Mouse (Mus musculus) CD4-positive, CD25-positive, alpha-beta regulatory T cell, adult 4 months (primary cell): ENCODE data around the gene Flnc. TPM values are rescaled to one million over a fixed set of nuclear protein-coding genes. Genes with fewer than 3 reads are reported as not detected.

Source experiments
- ATAC-seq: one replicate; pipeline ENCODE4 v1.8.0; 2017
- polyA plus RNA-seq, 2 experiments: library from polyadenylated mRNA; unstranded; fragments of 100-300 nt; shearing (Covaris generic); gene quantifications; one replicate each; pipeline ENCODE4 v1.2.1; 2017

The Flnc gene
- polyA plus RNA-seq, 2 experiments from 2014 or later = not detected

GRCm38 (mm10) chr6:29494101-29494500 is 61.0 kb downstream of the Flnc start:
- no peak for ATAC-seq

DNA sequence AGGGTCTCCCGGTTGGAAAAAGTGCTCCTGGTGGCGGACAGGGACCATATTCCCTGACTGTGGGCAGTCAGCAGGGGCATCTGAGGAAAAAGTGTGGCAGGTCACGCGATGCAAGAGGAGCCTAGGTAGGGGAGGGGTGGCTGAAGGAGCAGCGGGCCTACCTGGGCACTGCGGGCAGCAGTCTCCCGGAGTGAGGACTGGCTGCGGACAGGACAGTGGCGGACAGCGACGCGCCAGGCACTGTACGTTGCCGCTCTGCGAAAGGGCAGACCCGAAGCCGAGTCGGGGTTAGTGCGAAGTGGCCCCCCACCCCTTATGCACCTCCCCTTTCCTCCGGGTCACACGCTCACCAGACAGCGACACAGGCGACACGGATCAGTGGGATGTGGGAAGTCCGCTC is 63.2 kb downstream of the Flnc start:
- ATAC-seq = no peak

GRCm38 (mm10) chr6:29497791-29498190 is 64.7 kb downstream of the Flnc start:
- ATAC-seq = no peak

DNA sequence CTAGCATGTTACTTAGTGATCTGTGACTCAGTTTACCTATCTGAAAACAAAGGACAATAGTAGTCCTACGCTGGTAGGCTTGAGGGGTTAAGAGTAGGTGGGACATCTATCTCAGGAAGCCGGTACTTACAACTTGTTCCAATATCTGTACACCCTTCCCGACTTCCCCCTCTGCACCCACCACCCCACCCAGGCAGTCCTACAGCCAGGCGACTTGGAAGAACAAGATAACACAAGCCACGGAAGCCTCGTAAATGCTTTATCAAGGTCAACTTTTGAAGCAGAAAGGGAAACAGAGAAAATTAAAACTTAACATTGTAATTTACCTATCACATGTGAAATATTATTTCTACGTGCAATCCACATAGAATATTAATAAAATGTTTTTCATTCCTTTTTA is 67.1 kb downstream of the Flnc start:
- ATAC-seq = no peak

DNA sequence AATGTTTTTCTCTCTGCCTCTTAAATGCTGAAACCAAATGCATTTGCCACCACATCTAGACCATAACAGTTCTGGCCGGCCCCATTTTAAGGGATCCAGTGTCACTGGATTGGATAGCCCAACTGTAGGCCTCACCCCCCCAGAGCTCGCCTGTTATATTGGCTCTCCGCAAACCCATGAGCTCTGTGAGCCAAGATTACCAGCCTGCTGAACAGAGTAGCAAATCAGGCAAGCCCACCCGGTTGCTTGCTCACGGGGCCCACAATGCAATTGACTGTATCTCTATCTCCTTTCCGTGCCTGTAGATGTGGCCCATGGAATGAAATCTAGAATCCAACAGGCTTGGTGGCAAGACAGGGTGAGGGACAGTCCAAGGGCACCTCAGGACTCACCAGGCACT is 67.8 kb downstream of the Flnc start:
- ATAC-seq = no peak

- no peak for ATAC-seq
Observed at GRCm38 (mm10) chr6:29501599-29501998, 68.5 kb downstream of the Flnc start.

DNA sequence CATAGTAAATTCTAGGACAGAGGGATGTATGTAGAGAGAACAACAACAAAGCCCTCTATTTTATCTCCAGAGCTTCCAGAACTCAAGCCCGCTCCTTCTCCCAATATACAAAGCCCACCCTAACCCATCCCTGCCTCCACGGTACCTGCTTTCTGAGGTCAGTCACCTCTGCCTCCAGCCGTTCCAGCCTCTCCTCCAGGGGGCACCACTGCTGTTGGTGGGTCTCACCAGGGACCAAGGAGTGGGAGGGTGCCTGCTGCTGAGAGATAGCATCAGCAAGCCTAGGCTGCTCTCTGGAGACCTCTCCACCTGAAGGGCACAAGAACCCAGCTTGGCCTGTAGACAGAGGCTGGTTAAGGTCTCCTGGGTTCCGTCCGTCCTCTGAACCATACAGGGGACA is 72.4 kb downstream of the Flnc start:
- ATAC-seq = no peak

DNA sequence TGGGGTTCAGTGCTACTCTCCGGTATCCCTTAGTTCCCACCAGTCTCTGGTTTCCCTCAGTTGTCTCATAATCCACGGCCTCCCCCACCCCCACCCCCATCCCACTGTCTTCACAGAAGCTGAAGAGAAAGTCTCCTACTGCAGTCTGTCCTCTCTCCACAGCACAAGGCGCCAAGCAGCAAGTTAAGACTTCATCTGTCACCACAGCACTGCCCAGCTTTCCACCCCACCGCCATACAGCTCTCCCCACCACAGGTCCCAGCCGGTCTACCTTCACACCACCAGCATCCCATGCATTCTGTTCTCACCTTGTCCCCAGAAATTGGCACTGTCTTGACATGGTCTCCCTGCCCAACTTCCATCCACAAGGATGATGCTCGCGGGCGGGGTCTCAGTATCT is 73.8 kb downstream of the Flnc start:
- no peak for ATAC-seq

GRCm38 (mm10) chr6:29507447-29508309 is 74.6 kb downstream of the Flnc start, which contains the start of gene Kcp:
Gene Kcp, minus strand, starts transcription at chr6:29507952.
- no peak for ATAC-seq

DNA sequence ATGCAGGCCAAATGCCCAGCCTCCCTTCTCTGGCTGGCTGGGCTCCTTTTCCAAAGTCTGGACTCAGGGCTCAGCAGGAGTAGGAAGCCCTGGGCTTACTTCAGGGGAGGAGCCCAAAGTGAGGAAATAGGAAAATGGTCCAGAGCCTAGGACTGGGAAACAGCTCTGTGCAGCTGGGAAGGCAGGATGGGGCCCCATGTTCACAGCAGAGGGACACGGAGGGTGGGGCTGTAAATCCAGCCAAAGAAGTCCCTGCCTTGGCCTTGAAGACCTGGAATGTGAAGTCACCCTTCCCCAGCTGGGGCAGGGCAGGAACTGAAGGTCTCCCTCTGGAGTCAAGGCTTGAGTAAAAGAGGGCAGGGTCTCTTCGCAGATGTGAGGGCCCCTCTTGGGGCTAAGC is 76.0 kb downstream of the Flnc start:
- no peak for ATAC-seq

Other genes with a start within 250 kb of the Flnc start
- gene Impdh1, start 216.9 kb upstream of the Flnc start, polyA plus RNA-seq = 10 to 100 TPM; 18.5 to 22.7 TPM
- 10 to 100 TPM; 32.4 to 37.1 TPM for gene Hilpda, start 160.8 kb upstream of the Flnc start, polyA plus RNA-seq
- gene Fam71f2, start 153.7 kb upstream of the Flnc start, polyA plus RNA-seq = under 1 TPM in 1 of 2 experiments, not detected in 1; 0.44 TPM
- not detected for gene Fam71f1, start 114.1 kb upstream of the Flnc start, polyA plus RNA-seq
- 10 to 100 TPM; 57.9 to 68.6 TPM for gene Calu, start 85.2 kb upstream of the Flnc start, polyA plus RNA-seq
- gene Opn1sw, start 44.8 kb upstream of the Flnc start, polyA plus RNA-seq = under 1 TPM; 0.38 to 0.62 TPM
- gene Ccdc136, start 36.9 kb upstream of the Flnc start, polyA plus RNA-seq = under 1 TPM in 1 of 2 experiments, not detected in 1; 0.51 TPM
- gene Atp6v1f, start 34.5 kb downstream of the Flnc start, polyA plus RNA-seq = 100 to 1,000 TPM; 325 to 332 TPM
- gene Atp6v1fnb, start 38.2 kb downstream of the Flnc start, polyA plus RNA-seq = not detected
- gene Kcp, start 74.7 kb downstream of the Flnc start, polyA plus RNA-seq = under 1 TPM in 1 of 2 experiments, not detected in 1; 0.38 TPM
- 10 to 100 TPM; 24.8 to 32.7 TPM for gene Irf5, start 93.4 kb downstream of the Flnc start, polyA plus RNA-seq
- 100 to 1,000 TPM in 1 of 2 experiments, 10 to 100 TPM in 1; 67.5 to 110 TPM for gene Tnpo3, start 176.6 kb downstream of the Flnc start, polyA plus RNA-seq